Mouse (Mus musculus): Measurements from ENCODE around the gene Tiam2. TPM values are rescaled to one million over a fixed set of nuclear protein-coding genes. Genes with fewer than 3 reads are reported as not detected.

Tiam2 gene
- total RNA-seq, 1 experiment, result 3.1 TPM

DNA sequence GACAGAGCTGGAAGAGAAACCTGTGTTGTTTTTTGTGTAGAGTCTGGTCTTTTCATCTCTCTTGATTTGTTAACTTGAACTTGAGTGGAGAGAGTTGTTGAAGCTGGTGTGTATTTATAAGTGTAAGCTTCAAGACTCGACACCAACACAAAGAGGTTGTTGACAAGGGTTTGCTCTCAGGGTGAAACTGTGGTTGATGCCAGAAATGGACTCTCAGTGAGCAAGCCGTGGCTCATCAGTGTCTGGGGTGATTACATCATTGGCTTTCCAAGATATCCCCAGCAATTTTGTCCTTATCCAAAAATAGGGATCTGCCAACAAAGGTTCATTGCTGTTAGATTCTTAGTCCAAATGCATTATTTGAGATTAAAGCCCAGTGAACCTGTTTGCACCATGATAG lies 150.2 kb downstream of the Tiam2 start:
- H3K4me1 ChIP-seq (ENCODE audit: control insufficient read depth in 2 of 2, insufficient read depth in 2 of 2, low read length in 2 of 2, poor library complexity in 1 of 2), result no peaks in the 10 kb centered on the region
- no peak for TF ChIP-seq HCFC1 (IDR thresholded peaks at IDR 0.05; ENCODE audit: borderline replicate concordance, insufficient read depth, low read length)
- no peak for TF ChIP-seq CHD2 (IDR thresholded peaks at IDR 0.05; ENCODE audit: low read depth, low read length)
- no peak for TF ChIP-seq MAFK (IDR thresholded peaks at IDR 0.05; ENCODE audit: insufficient read depth, low read depth, low read length)
- TF ChIP-seq ZC3H11A (IDR thresholded peaks at IDR 0.05; ENCODE audit: borderline replicate concordance, low read depth, low read length), result no peak
- TF ChIP-seq ZNF384 (IDR thresholded peaks at IDR 0.05; ENCODE audit: low read depth, low read length), result no peak
- in situ Hi-C loops (cut with MboI; ENCODE audit: low sequenced_read_pairs in 2 of 2, unreplicated experiment in 2 of 2), result no loop called here

DNA sequence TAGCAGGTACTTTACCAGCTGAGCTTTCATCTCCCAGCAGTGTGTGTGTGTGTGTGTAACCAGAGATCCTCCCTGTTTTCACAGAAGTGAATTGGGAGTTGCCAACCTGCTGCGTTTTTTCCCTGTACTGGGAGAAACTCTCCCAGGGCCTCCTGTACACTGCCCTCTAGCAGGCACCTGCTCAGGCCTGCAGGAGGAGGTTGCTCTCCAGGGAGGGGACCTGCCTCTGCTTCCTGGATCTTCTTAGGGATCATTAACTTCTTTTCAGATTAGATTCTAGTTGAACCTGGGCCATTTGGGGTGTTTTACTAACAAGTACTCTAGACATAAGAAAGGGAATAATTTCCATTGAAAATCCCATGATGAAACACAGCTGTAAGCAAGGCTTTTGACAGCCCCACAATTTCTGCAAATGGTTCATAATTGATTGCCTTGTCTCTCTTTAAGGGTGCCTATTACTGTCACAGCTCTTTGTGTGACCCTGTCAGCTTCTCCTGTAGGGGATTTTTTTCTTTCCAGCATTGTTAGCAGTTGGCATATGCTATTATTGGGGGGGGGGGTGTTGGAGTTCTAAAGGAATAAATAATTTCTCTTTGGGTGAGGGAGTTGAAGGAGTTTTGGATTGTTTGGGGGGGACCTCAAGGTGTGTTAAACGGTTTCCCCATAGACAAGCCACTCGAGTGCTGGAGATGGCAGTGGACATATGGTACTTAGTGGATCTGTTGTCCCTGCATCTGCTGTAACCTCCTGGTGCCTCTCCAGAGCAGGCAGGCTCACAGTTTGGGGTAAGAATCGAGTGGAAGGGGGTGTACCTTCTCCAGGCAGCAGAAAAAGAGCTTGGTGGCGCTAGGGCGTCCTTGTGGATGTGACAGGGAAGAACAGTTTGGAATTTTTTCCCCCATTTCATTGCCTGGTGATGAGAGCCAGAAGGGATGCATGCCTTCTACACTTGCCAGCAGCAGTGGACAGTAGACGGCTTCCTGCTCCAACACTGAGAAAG lies 155.5 kb downstream of the Tiam2 start:
- H3K27ac ChIP-seq (ENCODE audit: insufficient read depth, low read depth, low read length, poor library complexity, severe bottlenecking), result no peak overlapping the region
- in situ Hi-C loops (cut with MboI; ENCODE audit: low sequenced_read_pairs in 2 of 2, unreplicated experiment in 2 of 2), result no loop called here
- no peak for TF ChIP-seq HCFC1 (IDR thresholded peaks at IDR 0.05; ENCODE audit: borderline replicate concordance, insufficient read depth, low read length)
- no peak for TF ChIP-seq MAFK (IDR thresholded peaks at IDR 0.05; ENCODE audit: insufficient read depth, low read depth, low read length)
- no peak for TF ChIP-seq ZNF384 (IDR thresholded peaks at IDR 0.05; ENCODE audit: low read depth, low read length)
- TF ChIP-seq CHD2 (IDR thresholded peaks at IDR 0.05; ENCODE audit: low read depth, low read length), result no peak
- TF ChIP-seq ZC3H11A (IDR thresholded peaks at IDR 0.05; ENCODE audit: borderline replicate concordance, low read depth, low read length), result no peak
- no peak overlapping the region for H3K4me3 ChIP-seq (ENCODE audit: insufficient read depth in 1 of 2, low read depth in 1 of 2, low read length in 2 of 2, poor library complexity in 1 of 2, severe bottlenecking in 1 of 2)
- no peak overlapping the region for H3K9ac ChIP-seq (ENCODE audit: insufficient read depth, low read depth, low read length, poor library complexity, severe bottlenecking)
- H3K36me3 ChIP-seq (ENCODE audit: control insufficient read depth, insufficient read depth, low read length, poor library complexity, severe bottlenecking), result no peaks in the 10 kb centered on the region
- DNase-seq (ENCODE audit: low read depth, low spot score), result no peak
- H3K4me1 ChIP-seq (ENCODE audit: control insufficient read depth in 2 of 2, insufficient read depth in 2 of 2, low read length in 2 of 2, poor library complexity in 1 of 2), result no peaks in the 10 kb centered on the region
- H3K9me3 ChIP-seq (ENCODE audit: control insufficient read depth, insufficient read depth, low read depth, low read length), result no peaks in the 10 kb centered on the region

More for the DNA sequence above, 150.2 kb downstream of the Tiam2 start:
- Histone ChIP-seq H3K4me3 (ENCODE audit: insufficient read depth in 1 of 2, low read depth in 1 of 2, low read length in 2 of 2, poor library complexity in 1 of 2, severe bottlenecking in 1 of 2) (no peak overlapping the region), H3K36me3 (ENCODE audit: control insufficient read depth, insufficient read depth, low read length, poor library complexity, severe bottlenecking) (no peaks in the 10 kb centered on the region), H3K9me3 (ENCODE audit: control insufficient read depth, insufficient read depth, low read depth, low read length) (no peaks in the 10 kb centered on the region), H3K27ac (ENCODE audit: insufficient read depth, low read depth, low read length, poor library complexity, severe bottlenecking) (no peak overlapping the region), H3K9ac (ENCODE audit: insufficient read depth, low read depth, low read length, poor library complexity, severe bottlenecking) (no peak overlapping the region)
- no peak for DNase-seq (ENCODE audit: low read depth, low spot score)

DNA sequence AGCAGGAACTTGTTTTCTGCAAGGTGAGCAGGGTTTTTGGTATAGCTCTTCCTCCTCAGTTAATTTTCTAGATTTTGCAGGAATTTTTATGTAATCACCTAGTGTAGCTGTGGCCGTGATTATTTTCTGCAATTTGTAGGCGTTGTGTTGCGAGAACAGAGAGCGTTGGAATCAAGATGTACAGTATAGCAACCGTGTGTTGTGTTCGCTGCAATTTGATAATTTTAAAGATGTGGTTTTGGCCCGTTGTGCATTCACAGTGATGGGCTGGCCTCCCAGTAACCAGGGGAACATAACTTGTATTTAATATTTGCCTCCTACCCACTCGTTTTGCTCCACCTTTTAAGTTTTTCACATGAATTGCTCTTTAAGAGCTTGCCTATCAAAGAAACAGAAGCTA lies 156.7 kb downstream of the Tiam2 start:
- no peak for DNase-seq (ENCODE audit: low read depth, low spot score)
- H3K36me3 ChIP-seq (ENCODE audit: control insufficient read depth, insufficient read depth, low read length, poor library complexity, severe bottlenecking), result no peaks in the 10 kb centered on the region
- no peaks in the 10 kb centered on the region for H3K9me3 ChIP-seq (ENCODE audit: control insufficient read depth, insufficient read depth, low read depth, low read length)
- H3K4me1 ChIP-seq (ENCODE audit: control insufficient read depth in 2 of 2, insufficient read depth in 2 of 2, low read length in 2 of 2, poor library complexity in 1 of 2), result no peaks in the 10 kb centered on the region
- no peak overlapping the region for H3K27ac ChIP-seq (ENCODE audit: insufficient read depth, low read depth, low read length, poor library complexity, severe bottlenecking)
- TF ChIP-seq CHD2 (IDR thresholded peaks at IDR 0.05; ENCODE audit: low read depth, low read length), result no peak
- no peak for TF ChIP-seq ZC3H11A (IDR thresholded peaks at IDR 0.05; ENCODE audit: borderline replicate concordance, low read depth, low read length)
- TF ChIP-seq MAFK (IDR thresholded peaks at IDR 0.05; ENCODE audit: insufficient read depth, low read depth, low read length), result no peak
- no peak for TF ChIP-seq ZNF384 (IDR thresholded peaks at IDR 0.05; ENCODE audit: low read depth, low read length)
- no peak for TF ChIP-seq HCFC1 (IDR thresholded peaks at IDR 0.05; ENCODE audit: borderline replicate concordance, insufficient read depth, low read length)
- no peak overlapping the region for H3K9ac ChIP-seq (ENCODE audit: insufficient read depth, low read depth, low read length, poor library complexity, severe bottlenecking)
- no peak overlapping the region for H3K4me3 ChIP-seq (ENCODE audit: insufficient read depth in 1 of 2, low read depth in 1 of 2, low read length in 2 of 2, poor library complexity in 1 of 2, severe bottlenecking in 1 of 2)
- in situ Hi-C loops (cut with MboI; ENCODE audit: low sequenced_read_pairs in 2 of 2, unreplicated experiment in 2 of 2), result no loop called here

DNA sequence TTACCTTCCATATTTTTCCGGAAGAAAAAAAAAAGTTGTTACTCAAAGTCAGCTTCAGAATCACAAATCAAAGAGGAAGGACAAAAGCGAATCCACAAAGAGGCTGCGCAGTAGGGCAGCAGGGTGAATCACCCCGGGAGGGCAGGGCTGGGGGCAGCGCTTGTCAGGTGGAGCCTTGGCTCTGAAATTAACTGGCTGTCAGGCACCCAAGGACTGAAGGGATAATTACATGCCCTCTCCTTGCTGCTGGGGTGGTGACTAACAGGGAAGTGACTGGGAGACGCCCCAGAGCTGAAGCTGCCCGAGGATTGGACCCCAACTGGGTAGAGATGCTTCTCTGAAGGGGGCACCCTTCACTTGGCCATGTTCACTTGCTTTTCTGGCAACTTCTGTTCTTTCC lies 159.5 kb downstream of the Tiam2 start:
- H3K9ac ChIP-seq (ENCODE audit: insufficient read depth, low read depth, low read length, poor library complexity, severe bottlenecking), result no peak overlapping the region
- TF ChIP-seq ZC3H11A (IDR thresholded peaks at IDR 0.05; ENCODE audit: borderline replicate concordance, low read depth, low read length), result no peak
- no peak for TF ChIP-seq ZNF384 (IDR thresholded peaks at IDR 0.05; ENCODE audit: low read depth, low read length)
- TF ChIP-seq HCFC1 (IDR thresholded peaks at IDR 0.05; ENCODE audit: borderline replicate concordance, insufficient read depth, low read length), result no peak
- no peak for TF ChIP-seq CHD2 (IDR thresholded peaks at IDR 0.05; ENCODE audit: low read depth, low read length)
- no peak for TF ChIP-seq MAFK (IDR thresholded peaks at IDR 0.05; ENCODE audit: insufficient read depth, low read depth, low read length)
- in situ Hi-C loops (cut with MboI; ENCODE audit: low sequenced_read_pairs in 2 of 2, unreplicated experiment in 2 of 2), result no loop called here
- H3K36me3 ChIP-seq (ENCODE audit: control insufficient read depth, insufficient read depth, low read length, poor library complexity, severe bottlenecking), result no peaks in the 10 kb centered on the region
- no peaks in the 10 kb centered on the region for H3K9me3 ChIP-seq (ENCODE audit: control insufficient read depth, insufficient read depth, low read depth, low read length)
- DNase-seq (ENCODE audit: low read depth, low spot score), result no peak
- no peak overlapping the region for H3K4me3 ChIP-seq (ENCODE audit: insufficient read depth in 1 of 2, low read depth in 1 of 2, low read length in 2 of 2, poor library complexity in 1 of 2, severe bottlenecking in 1 of 2)
- no peaks in the 10 kb centered on the region; a peak in 1 of 4 replicates for H3K4me1 ChIP-seq (ENCODE audit: control insufficient read depth in 2 of 2, insufficient read depth in 2 of 2, low read length in 2 of 2, poor library complexity in 1 of 2)
- H3K27ac ChIP-seq (ENCODE audit: insufficient read depth, low read depth, low read length, poor library complexity, severe bottlenecking), result no peak overlapping the region

Measured in ES-E14 (cell line).